Mouse (Mus musculus) heart, embryonic 12.5 days (tissue): ENCODE data around the gene Ank2. TPM values are rescaled to one million over a fixed set of nuclear protein-coding genes. Genes with fewer than 3 reads are reported as not detected.

Source experiments
- ATAC-seq: fragments of 200-750 bp; cut with Nextera tagmentation; 2 replicates; pipeline ENCODE4 v1.8.0; 2017; ENCODE audit warnings: moderate TSS enrichment, moderate library complexity; ENCODE audit not compliant: insufficient number of reproducible peaks, low FRiP score
- H3K27ac ChIP-seq: fragments of 300-500 bp; sonication (generic); 2 replicates; pipeline ENCODE4 v1.5.1; 2016; ENCODE audit warnings: mild to moderate bottlenecking, moderate library complexity; ENCODE audit not compliant: poor library complexity, severe bottlenecking
- H3K27me3 ChIP-seq: fragments of 300-500 bp; sonication (generic); replicated peaks from 2 replicates; pipeline ENCODE4 v1.6.1; 2016; ENCODE audit warnings: mild to moderate bottlenecking, moderate library complexity
- H3K36me3 ChIP-seq: fragments of 300-500 bp; sonication (generic); 2 replicates; pipeline ENCODE4 v1.6.1; 2016; ENCODE audit warnings: mild to moderate bottlenecking, moderate library complexity
- H3K4me1 ChIP-seq: fragments of 300-500 bp; sonication (generic); replicated peaks from 2 replicates; pipeline ENCODE4 v1.6.1; 2016; ENCODE audit warnings: mild to moderate bottlenecking
- H3K4me2 ChIP-seq: fragments of 300-500 bp; sonication (generic); 2 replicates; pipeline ENCODE4 v1.6.1; 2016; ENCODE audit warnings: mild to moderate bottlenecking, moderate library complexity
- H3K4me3 ChIP-seq: fragments of 300-500 bp; sonication (generic); 2 replicates; pipeline ENCODE4 v1.5.1; 2016; ENCODE audit warnings: mild to moderate bottlenecking
- H3K9ac ChIP-seq: fragments of 300-500 bp; sonication (generic); 2 replicates; pipeline ENCODE4 v1.6.1; 2016; ENCODE audit warnings: mild to moderate bottlenecking, moderate library complexity
- H3K9me3 ChIP-seq: fragments of 300-500 bp; sonication (generic); replicated peaks from 2 replicates; pipeline ENCODE4 v1.6.1; 2016; ENCODE audit warnings: mild to moderate bottlenecking, moderate library complexity
- WGBS: fragments of 180-500 bp; shearing (Covaris S2); methylation state at CpG from one replicate; pipeline ENCODE4 v1.1.7; 2016; 5-methylcytosine and 5-hydroxymethylcytosine counted together
- polyA plus RNA-seq: library from polyadenylated mRNA; unstranded; fragments of >200 nt; fragmentation: Nextera tagmentation; extraction: Ambion mirVana; gene quantifications from 2 replicates; pipeline ENCODE4 v1.2.1, GENCODE M21; 2016

Ank2 gene
- polyA plus RNA-seq, 1 experiment from 2014 or later = 42.5 TPM

GRCm38 (mm10) chr3:127113238-127113637 is 385.9 kb downstream of the Ank2 start:
- H3K36me3 ChIP-seq = no peaks in the 10 kb centered on the region

GRCm38 (mm10) chr3:127109413-127109812 is 389.7 kb downstream of the Ank2 start:
- Histone ChIP-seq H3K9me3 (no peaks in the 10 kb centered on the region; the same call in 1 of the 2 replicates), H3K4me1 (no peaks in the 10 kb centered on the region), H3K27me3 (no peaks in the 10 kb centered on the region), H3K9ac (no peak overlapping the region), H3K4me3 (no peak overlapping the region), H3K4me2 (no peak overlapping the region), H3K27ac (no peak overlapping the region), H3K36me3 (no peaks in the 10 kb centered on the region)
- 85% methylated on average over 3 of the region's 3 CpGs for WGBS
- ATAC-seq = no peak

More at GRCm38 (mm10) chr3:127113238-127113637, 385.9 kb downstream of the Ank2 start:
- H3K4me1 ChIP-seq = no peaks in the 10 kb centered on the region
- H3K27ac ChIP-seq = no peak overlapping the region
- no peak for ATAC-seq
- H3K9ac ChIP-seq = no peak overlapping the region
- WGBS = 81% methylated on average over 7 of the region's 7 CpGs
- H3K4me2 ChIP-seq = no peak overlapping the region
- H3K9me3 ChIP-seq = no peaks in the 10 kb centered on the region
- no peaks in the 10 kb centered on the region for H3K27me3 ChIP-seq
- H3K4me3 ChIP-seq = no peak overlapping the region

- ATAC-seq = no peak
- no peak overlapping the region for H3K4me2 ChIP-seq
Observed at GRCm38 (mm10) chr3:127108481-127108880, 390.7 kb downstream of the Ank2 start.

GRCm38 (mm10) chr3:127107281-127107680 is 391.9 kb downstream of the Ank2 start:
- no peak overlapping the region for H3K27ac ChIP-seq
- no peak overlapping the region for H3K4me2 ChIP-seq
- H3K9ac ChIP-seq = no peak overlapping the region
- no peaks in the 10 kb centered on the region for H3K27me3 ChIP-seq
- H3K4me3 ChIP-seq = no peak overlapping the region
- no peaks in the 10 kb centered on the region for H3K36me3 ChIP-seq
- no peaks in the 10 kb centered on the region for H3K4me1 ChIP-seq
- WGBS = 79% methylated on average over 5 of the region's 5 CpGs
- H3K9me3 ChIP-seq = no peaks in the 10 kb centered on the region; the same call in 1 of the 2 replicates
- no peak for ATAC-seq

More at GRCm38 (mm10) chr3:127108481-127108880, 390.7 kb downstream of the Ank2 start:
- WGBS = 81% methylated on average over 2 of the region's 2 CpGs
- H3K4me3 ChIP-seq = no peak overlapping the region
- H3K4me1 ChIP-seq = no peaks in the 10 kb centered on the region
- H3K27ac ChIP-seq = no peak overlapping the region
- no peaks in the 10 kb centered on the region; the same call in 1 of the 2 replicates for H3K9me3 ChIP-seq
- H3K27me3 ChIP-seq = no peaks in the 10 kb centered on the region
- H3K36me3 ChIP-seq = no peaks in the 10 kb centered on the region
- no peak overlapping the region for H3K9ac ChIP-seq

- H3K4me3 ChIP-seq = no peak overlapping the region
- no peaks in the 10 kb centered on the region for H3K4me1 ChIP-seq
- no peaks in the 10 kb centered on the region; the same call in 1 of the 2 replicates for H3K9me3 ChIP-seq
- H3K36me3 ChIP-seq = no peaks in the 10 kb centered on the region; the same call in 1 of the 2 replicates
- ATAC-seq = no peak
- H3K4me2 ChIP-seq = no peak overlapping the region
- 100% methylated on average over 1 of the region's 1 CpGs for WGBS
- no peaks in the 10 kb centered on the region for H3K27me3 ChIP-seq
- H3K27ac ChIP-seq = no peak overlapping the region
- no peak overlapping the region for H3K9ac ChIP-seq
Observed at GRCm38 (mm10) chr3:127101326-127101725, 397.8 kb downstream of the Ank2 start.

GRCm38 (mm10) chr3:127097745-127098144 is 401.4 kb downstream of the Ank2 start:
- H3K4me1 ChIP-seq = no peaks in the 10 kb centered on the region
- WGBS = 84% methylated on average over 1 of the region's 1 CpGs
- no peak overlapping the region for H3K27ac ChIP-seq
- H3K27me3 ChIP-seq = no peaks in the 10 kb centered on the region
- no peaks in the 10 kb centered on the region for H3K9me3 ChIP-seq
- H3K4me3 ChIP-seq = no peak overlapping the region
- no peak for ATAC-seq
- H3K4me2 ChIP-seq = no peak overlapping the region
- H3K36me3 ChIP-seq = no peaks in the 10 kb centered on the region; the same call in 1 of the 2 replicates
- no peak overlapping the region for H3K9ac ChIP-seq

- no peaks in the 10 kb centered on the region for H3K9me3 ChIP-seq
- H3K27ac ChIP-seq = no peak overlapping the region
- no peaks in the 10 kb centered on the region; the same call in 1 of the 2 replicates for H3K36me3 ChIP-seq
- 81% methylated on average over 1 of the region's 1 CpGs for WGBS
- ATAC-seq = no peak
- no peak overlapping the region for H3K4me2 ChIP-seq
- no peak overlapping the region for H3K4me3 ChIP-seq
- no peaks in the 10 kb centered on the region for H3K27me3 ChIP-seq
- no peak overlapping the region for H3K9ac ChIP-seq
- no peaks in the 10 kb centered on the region for H3K4me1 ChIP-seq
Observed at GRCm38 (mm10) chr3:127097106-127097505, 402.0 kb downstream of the Ank2 start.

GRCm38 (mm10) chr3:127093631-127094030 is 405.5 kb downstream of the Ank2 start:
- no peaks in the 10 kb centered on the region for H3K9me3 ChIP-seq
- no peaks in the 10 kb centered on the region; the same call in 1 of the 2 replicates for H3K36me3 ChIP-seq
- H3K4me3 ChIP-seq = no peak overlapping the region
- WGBS = 85% methylated on average over 4 of the region's 4 CpGs
- no peak overlapping the region for H3K4me2 ChIP-seq
- no peaks in the 10 kb centered on the region for H3K4me1 ChIP-seq
- no peak overlapping the region for H3K9ac ChIP-seq
- no peaks in the 10 kb centered on the region for H3K27me3 ChIP-seq
- ATAC-seq = no peak
- H3K27ac ChIP-seq = no peak overlapping the region

GRCm38 (mm10) chr3:127087574-127087973 is 411.6 kb downstream of the Ank2 start:
- H3K27ac ChIP-seq = no peak overlapping the region
- 79% methylated on average over 1 of the region's 1 CpGs for WGBS
- H3K9ac ChIP-seq = no peak overlapping the region
- H3K9me3 ChIP-seq = no peaks in the 10 kb centered on the region
- no peak overlapping the region for H3K4me2 ChIP-seq
- no peaks in the 10 kb centered on the region for H3K27me3 ChIP-seq
- no peak overlapping the region for H3K4me3 ChIP-seq
- no peak for ATAC-seq
- no peaks in the 10 kb centered on the region for H3K36me3 ChIP-seq
- no peaks in the 10 kb centered on the region for H3K4me1 ChIP-seq

GRCm38 (mm10) chr3:127086834-127087506 is 412.2 kb downstream of the Ank2 start:
- H3K27ac ChIP-seq = no peak overlapping the region
- ATAC-seq = no peak
- no peak overlapping the region for H3K9ac ChIP-seq
- no peaks in the 10 kb centered on the region for H3K36me3 ChIP-seq
- no peak overlapping the region for H3K4me3 ChIP-seq
- H3K4me2 ChIP-seq = no peak overlapping the region
- H3K27me3 ChIP-seq = no peaks in the 10 kb centered on the region
- 63% methylated on average over 3 of the region's 3 CpGs for WGBS
- no peaks in the 10 kb centered on the region for H3K9me3 ChIP-seq
- H3K4me1 ChIP-seq = no peaks in the 10 kb centered on the region

GRCm38 (mm10) chr3:127077369-127077768 is 421.8 kb downstream of the Ank2 start:
- no peaks in the 10 kb centered on the region for H3K36me3 ChIP-seq
- 88% methylated on average over 5 of the region's 5 CpGs for WGBS
- no peak for ATAC-seq
- no peaks in the 10 kb centered on the region for H3K9me3 ChIP-seq
- H3K4me1 ChIP-seq = peaks cover 8% of the 10 kb centered on the region
- H3K9ac ChIP-seq = no peak overlapping the region
- no peaks in the 10 kb centered on the region for H3K27me3 ChIP-seq
- H3K4me3 ChIP-seq = no peak overlapping the region
- H3K4me2 ChIP-seq = no peak overlapping the region
- H3K27ac ChIP-seq = no peak overlapping the region
